Mouse (Mus musculus): ENCODE results near the gene Gpi1. TPM values are rescaled to one million over a fixed set of nuclear protein-coding genes. Genes with fewer than 3 reads are reported as not detected.
"Not testable (repeated sequence)": the region's sequence is repeated elsewhere in the genome, so short reads cannot be mapped to it uniquely, and the experiment has no call there.

The Gpi1 gene
- total RNA-seq, 2 experiments from 2014 or later: 397 to 651 TPM

DNA sequence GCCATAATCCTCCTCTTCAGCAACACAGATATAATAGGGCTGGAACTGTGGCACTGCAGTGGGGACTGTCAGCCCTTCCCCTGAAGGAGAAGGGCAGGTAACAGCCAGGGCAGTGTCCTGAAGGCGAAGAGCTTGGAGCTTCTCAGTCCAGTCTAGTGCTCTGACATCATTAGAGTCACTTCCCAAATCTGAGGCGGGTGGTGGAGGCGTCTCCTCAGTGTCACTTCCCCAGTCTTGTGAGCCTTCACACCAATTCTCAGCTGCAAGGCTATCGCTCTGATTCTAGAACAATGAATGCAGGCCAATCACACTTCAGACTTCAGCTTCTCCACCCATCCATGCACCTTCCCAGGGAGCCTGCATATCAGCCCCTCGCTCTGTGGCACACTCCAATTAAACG is 37.3 kb downstream of the Gpi1 start:
- no peak for DNase-seq (ENCODE audit: low spot score in 2 of 2)

DNA sequence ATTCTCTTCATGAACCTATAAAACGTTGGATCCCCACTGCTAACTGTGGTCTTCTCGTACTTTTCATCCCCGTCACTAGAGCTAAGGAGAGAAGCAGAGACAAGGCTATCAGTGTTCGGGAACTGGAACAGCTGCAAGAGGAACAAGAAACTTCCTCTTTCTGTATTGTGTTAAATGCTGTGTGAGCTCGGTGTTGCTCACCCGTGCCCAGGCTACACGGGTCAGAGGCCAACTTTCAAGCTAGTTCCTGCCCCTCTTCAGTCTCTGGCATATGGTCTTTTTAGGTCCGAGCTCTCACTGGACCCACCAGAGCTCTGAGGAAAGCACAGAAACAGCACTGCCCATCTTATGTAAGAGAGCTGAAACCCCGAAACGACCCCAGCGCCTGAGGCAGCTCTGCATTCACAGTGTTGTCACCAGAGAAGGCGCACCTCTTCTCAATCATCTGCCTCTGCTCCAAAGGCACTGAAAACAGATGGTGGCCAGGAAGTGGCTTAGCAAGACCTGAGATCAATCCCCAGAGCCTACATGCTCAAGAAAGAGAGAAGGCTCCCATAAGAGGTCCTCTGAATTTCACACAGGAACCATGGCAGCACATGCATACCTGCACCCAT is 40.7 kb downstream of the Gpi1 start:
- DNase-seq (ENCODE audit: low spot score in 2 of 2): no peak

DNA sequence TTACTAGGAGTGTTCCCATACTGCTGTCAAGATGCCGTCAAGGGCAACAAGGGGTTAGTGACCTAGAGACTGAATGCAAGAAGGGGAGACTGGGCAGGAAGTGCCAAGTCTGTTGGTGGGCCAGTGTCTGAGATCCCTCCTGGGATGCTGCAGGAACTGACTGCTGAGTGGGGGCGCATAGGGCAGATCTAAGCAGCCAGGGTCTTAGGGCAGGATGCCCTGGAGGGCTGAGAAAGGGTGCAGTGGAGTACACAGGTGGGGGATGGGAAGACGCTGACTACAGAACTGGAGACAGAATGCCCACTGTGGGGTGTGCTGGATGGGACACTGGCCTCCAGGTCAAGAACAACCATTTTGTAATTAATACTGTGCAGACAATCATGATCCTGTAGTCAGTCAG is 46.3 kb downstream of the Gpi1 start:
- no peak for DNase-seq (ENCODE audit: low spot score in 2 of 2)

DNA sequence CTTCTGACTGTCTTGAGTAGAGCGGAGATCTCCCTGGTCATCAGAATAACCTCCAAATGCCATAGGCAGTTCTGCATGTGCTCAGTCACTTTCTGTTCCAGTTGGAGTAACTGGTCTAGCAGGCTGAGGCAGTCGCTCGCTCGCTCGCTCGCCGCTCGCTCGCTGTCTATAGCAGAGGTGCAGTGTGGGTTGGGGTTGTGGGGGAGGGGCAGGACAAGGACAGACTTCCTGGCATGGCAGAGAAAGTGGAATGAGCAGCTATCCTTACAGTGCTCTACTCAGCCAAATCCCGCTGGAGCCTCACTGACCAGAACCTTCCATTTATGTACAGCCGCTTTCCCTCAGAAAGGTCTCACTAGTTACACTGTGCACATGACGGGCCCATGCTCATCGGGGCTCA is 46.8 kb downstream of the Gpi1 start:
- no peak for DNase-seq (ENCODE audit: low spot score in 2 of 2)

DNA sequence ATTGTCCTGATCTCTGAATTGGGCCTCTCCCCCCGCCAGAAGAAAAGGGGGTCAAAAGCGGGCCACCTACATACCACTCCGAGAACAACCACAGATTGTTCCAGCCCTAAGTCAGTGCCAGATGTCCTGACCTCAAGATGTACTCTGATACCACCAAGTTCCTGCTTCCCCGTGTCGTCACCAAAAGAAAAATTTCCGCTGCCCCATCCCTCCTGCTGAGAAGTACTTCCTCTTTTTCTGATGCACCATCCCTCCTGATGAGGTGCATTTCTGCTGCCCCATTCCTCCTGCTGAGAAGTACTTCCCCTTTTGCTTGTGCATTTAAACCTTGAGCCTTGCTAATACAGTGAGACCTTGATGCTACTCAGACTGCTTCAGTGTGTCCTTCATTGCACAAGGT is 53.9 kb downstream of the Gpi1 start:
- not testable (repeated sequence) for DNase-seq (ENCODE audit: low spot score in 2 of 2)

DNA sequence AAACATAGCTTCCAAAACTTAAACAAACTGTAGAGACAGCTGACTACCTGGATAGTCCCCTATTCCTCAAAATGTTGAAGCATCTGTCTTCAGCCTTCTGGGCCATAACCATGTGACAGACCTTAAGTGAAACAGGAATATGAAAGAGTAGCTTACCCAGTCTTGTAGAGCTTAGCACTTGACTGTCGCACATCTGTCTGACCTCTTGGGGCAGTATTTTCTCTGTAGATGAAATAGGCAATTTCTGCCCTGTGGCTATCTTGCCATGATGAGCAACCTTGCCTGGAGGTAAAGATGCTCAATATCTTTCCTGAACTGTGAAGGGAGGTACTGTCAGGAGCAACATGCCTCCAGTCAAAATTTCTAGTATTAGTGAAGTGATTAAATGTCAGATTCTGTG is 57.9 kb downstream of the Gpi1 start:
- no peak for DNase-seq (ENCODE audit: low spot score in 2 of 2)

DNA sequence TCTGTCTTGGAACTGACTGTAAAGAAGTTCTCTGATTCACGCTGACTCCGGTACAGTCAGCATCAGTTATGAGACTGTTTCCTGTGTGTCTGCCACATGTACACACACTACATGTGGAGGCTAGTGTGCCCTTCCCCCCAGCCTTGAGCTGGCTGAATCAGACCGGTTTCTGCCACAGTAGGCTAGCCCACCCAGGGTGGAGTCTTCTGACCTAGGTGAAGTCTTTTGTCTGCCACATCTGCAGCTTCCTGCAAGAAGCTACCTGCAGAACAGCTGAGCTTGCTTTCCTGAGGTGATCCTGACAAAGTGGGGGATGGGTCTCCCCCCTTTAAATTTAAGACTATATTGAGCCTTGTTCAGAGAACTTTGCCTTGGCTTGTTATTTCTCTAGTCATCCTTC is 60.7 kb downstream of the Gpi1 start, which contains the start of gene Uba2:
Gene Uba2, minus strand, starts transcription at position 146 of the 400 bp plus-strand sequence.
- no peak for DNase-seq (ENCODE audit: low spot score in 2 of 2)

DNA sequence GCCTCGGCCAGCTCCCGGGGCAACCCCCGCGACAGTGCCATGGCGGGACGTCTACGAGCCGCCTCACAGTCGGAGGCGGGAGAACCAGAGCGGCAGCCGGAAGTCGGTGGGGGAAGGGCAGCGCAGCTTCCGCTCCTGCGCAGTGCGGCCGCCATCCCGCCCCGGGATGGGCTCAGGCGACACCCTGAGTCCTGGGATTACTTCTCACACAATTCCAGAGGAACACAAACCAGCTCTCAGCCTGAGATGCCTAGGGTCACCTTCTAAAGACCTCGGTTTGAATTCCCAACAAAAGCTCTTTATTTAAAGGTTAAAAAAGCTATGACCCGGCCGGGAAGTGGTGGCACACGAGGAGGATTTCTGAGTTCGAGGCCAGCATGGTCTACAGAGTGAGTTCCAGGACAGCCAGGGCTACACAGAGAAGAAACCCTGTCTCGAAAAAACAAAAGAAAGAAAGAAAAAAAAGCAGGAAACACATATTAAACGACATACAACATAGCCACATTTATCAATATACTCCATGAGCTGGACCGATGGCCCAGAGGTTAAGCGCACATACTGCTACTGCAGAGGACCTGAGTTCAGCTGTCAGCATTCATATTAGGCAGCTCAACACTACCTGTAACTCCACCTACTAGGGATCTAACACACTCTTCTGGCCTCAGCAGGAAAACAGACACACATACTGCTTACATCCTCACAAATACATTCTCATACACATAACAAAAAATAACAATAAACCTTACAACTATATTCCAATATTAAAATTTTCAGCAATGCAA is 61.5 kb downstream of the Gpi1 start:
- DNase-seq (ENCODE audit: low spot score in 2 of 2): peak; percentile 93 to 95

DNA sequence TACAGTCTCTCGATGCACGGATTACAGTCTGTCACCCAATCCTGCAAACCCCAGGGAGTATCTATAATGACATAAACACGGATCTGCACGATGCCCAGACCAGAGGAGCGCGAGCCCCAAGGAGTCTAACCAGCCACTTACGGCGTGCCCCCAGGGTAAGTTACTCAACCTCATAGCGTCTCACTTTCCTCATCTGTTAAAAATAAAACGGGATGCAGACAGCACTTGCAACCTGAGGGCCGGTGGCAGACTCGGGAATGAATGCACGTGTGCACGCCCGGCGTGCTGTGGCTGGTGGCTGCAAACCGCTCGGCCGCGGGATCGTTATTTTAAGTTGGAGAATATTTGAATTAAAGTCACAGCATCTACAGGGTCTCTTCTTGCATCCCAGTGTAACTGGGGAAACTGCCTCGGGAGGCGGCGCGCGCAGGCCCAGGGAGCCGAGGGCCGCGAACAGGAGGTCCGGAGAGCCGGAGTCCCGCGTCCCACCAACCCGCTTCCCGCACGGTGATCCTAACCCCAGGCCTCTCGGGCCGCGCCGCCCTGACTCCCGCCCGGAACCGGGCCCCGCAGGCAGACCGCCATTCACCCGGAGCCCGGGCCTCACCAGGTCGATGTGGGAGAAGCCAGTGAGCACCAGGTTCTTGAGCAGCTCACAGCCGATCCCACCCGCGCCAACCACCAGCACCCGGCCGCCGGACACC is 62.2 kb downstream of the Gpi1 start:
- no peak for DNase-seq (ENCODE audit: low spot score in 2 of 2)

DNA sequence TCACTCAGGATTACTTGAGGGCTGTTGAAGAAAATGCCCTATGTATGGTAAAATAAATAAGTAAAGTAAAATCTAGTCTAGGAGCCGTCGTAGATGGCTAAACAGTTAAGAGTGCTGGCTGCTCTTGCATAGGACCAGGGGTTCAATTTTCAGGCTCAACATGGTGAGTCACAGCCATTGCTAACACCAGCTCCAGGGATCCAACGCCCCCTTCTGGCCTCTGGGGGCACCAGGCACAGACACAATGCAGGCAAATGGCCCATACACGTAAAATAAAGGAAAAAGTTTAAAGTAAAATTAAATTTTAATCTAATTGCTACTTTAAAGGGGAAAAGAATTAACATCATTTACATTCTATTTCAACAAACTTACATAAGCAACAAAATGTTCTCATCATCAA is 63.3 kb downstream of the Gpi1 start:
- DNase-seq (ENCODE audit: low spot score in 2 of 2): peak; percentile 18 to 38

DNA sequence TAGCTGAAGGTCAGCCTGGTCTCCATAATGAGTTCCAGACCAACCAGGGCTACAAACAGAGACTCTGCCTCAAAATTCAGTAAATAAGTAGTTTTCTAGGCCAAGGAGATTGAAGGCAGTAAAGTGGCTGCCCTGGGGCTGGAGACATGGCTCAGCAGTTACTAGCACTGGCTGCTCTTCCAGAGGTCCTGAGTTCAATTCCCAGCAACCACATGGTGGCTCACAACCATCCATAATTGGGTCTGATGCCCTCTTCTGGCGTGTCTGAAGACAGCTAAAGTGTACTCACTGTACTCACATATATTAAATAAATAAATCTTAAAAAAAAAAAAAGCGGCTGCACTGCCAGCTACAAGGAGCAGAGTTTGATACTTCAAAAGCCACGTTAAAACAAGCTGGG is 64.1 kb downstream of the Gpi1 start:
- DNase-seq (ENCODE audit: low spot score in 2 of 2): no peak

DNA sequence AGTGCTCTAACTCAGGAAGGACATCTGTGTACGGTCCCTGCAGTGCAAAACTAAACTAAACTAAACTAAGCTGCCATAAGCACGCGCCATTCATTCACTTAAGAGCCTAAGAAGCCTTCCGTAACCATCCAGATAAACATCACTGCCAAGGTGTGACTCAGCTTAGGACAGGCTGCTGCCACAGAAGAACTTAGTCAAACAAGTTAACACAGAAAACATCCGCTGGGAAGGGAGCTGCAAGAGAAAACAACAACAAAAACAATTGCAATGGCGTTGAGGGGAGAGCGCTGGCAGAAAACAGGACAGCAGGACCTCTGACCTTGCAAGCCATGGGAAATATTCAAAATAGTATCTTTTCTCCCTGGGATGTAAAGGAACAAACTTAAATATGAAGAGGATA is 65.5 kb downstream of the Gpi1 start:
- DNase-seq (ENCODE audit: low spot score in 2 of 2): no peak

DNA sequence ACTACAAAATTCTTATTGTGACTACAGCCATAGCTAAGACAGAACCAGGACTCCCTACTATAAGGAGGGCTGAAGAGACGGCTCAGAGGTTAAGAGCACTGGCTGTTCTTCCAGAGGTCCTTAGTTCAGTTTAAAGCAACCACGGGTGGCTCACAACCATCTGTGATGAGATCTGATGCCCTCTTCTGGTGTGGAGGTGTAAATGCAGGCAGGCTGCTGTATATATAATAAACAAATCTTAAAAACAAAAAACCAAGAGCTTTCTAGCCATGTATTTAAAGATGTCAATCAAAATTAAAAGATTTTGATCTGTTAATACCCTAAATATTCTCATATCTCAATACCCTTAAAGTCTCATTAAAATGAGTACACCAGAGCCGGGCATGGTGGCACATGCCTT is 71.0 kb downstream of the Gpi1 start:
- DNase-seq (ENCODE audit: low spot score in 2 of 2): no peak

DNA sequence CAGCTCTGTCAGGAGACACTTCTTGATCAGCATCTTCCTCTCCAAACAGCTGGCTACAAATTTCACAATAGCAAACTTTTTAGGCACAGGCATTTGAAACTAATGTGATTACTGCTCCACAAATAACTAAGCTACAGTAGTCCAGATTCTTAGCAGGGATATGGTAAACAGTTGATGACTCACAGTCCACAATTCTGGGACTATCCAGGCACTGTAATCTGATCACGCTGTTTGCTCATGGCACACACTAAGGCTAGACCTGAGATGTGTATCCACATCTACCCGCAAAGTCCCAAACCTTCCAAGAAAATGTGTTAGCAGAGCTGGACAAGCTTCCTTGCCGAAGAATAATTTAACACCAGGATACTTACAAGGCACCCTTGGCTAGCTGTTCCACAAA is 72.1 kb downstream of the Gpi1 start:
- DNase-seq (ENCODE audit: low spot score in 2 of 2): no peak

Other genes with a start within 250 kb of the Gpi1 start
- not detected for gene Scgb2b27, start 216.4 kb downstream of the Gpi1 start, total RNA-seq (2021)
- gene Scgb1b27, start 208.9 kb downstream of the Gpi1 start, total RNA-seq (2021): not detected
- gene Scgb1b30, start 134.9 kb downstream of the Gpi1 start, total RNA-seq (2021): not detected
- gene Wtip, start 97.1 kb downstream of the Gpi1 start, total RNA-seq (2021): 10 to 100 TPM; 17.8 to 22.0 TPM
- 10 to 100 TPM; 58.7 to 62.7 TPM for gene Uba2, start 60.7 kb downstream of the Gpi1 start, total RNA-seq (2021)
- 10 to 100 TPM; 17.5 to 19.1 TPM for gene Pdcd2l, start 33.7 kb downstream of the Gpi1 start, total RNA-seq (2021)
- not detected for gene Gm6096, start 20.7 kb upstream of the Gpi1 start, total RNA-seq (2021)
- 10 to 100 TPM; 54.7 to 57.1 TPM for gene 4931406P16Rik, start 83.2 kb upstream of the Gpi1 start, total RNA-seq (2021)
- gene Lsm14a, start 163.0 kb upstream of the Gpi1 start, total RNA-seq (2021): 100 to 1,000 TPM in 1 of 2 experiments, 10 to 100 TPM in 1; 94.9 to 101 TPM

Data from adrenal gland, adult 18-20 months (tissue).